Mouse (Mus musculus): Measurements from ENCODE around the gene Grik4.

- TF ChIP-seq GATA1 (IDR thresholded peaks at IDR 0.05; ENCODE audit: borderline replicate concordance, low read length) (no peak), FLI1 (IDR thresholded peaks at IDR 0.05; ENCODE audit: low read length) (no peak)
These were observed 179.3 kb downstream of the Grik4 start for GRCm38 (mm10) chr9:42764823-42765560.
